26 mouse cellular contexts compared by ENCODE assay signal in genomic region chr8:61920389-61920788, GRCm38 (mm10). TPM values are rescaled to one million over a fixed set of nuclear protein-coding genes. Genes with fewer than 3 reads are reported as not detected.
DNase-seq lines count a peak whose midpoint lies in the region; ATAC-seq and TF ChIP-seq lines count a peak whose summit lies in the region.
"Had no signal": no experiment of that assay in that cellular context is flagged by ENCODE, and none has a peak within 500 bp of the region (broad histone marks: within the 10 kb centered on the region; RNA-seq: fewer than 3 reads in every experiment).

No protein-coding gene starts in this region.

- H3K9me3 ChIP-seq in heart, embryonic 13.5 days = no peaks in the 10 kb centered on the region
- H3K9me3 ChIP-seq: embryonic facial prominence, embryonic 15.5 days; hindbrain, embryonic 15.5 days; limb, embryonic 10.5 days; midbrain, embryonic 12.5 days had no signal

- H3K79me2 ChIP-seq in liver, adult 2 months (ENCODE audit: control insufficient read depth, insufficient read depth, low read length) = no peaks in the 10 kb centered on the region

- 62% methylated on average over 7 of the region's 7 CpGs for WGBS in heart, embryonic 13.5 days
- 73% methylated on average over 7 of the region's 7 CpGs for WGBS in liver, adult 2 months

- intact Hi-C loops in heart, postnatal 25 days (cut with DNase I) = no loop called here

- DNase-seq in heart, postnatal 25 days (ENCODE audit: low spot score) = no peak
- DNase-seq in liver, adult 2 months (ENCODE audit: extremely low read depth, low read depth, low spot score) = peak; percentile 51
- no peak for DNase-seq in liver
- no peak for DNase-seq in spleen, postnatal 14 days (ENCODE audit: low spot score in 2 of 2)
- no peak for DNase-seq in adrenal gland, adult (ENCODE audit: inconsistent age in 2 of 2, low spot score in 1 of 2)
- DNase-seq: adrenal gland, postnatal 10 days; B cell, adult 2 months; cerebellum, adult 2 months; kidney, postnatal 25 days; lung, embryonic 14.5 days; lung, postnatal 4 days; right cerebral cortex, postnatal 14 days had no signal

- H3K4me2 ChIP-seq in heart, embryonic 13.5 days = 0 out of 2 replicates have a peak overlapping the region, but pooled peaks have one; percentile 0
- H3K4me2 ChIP-seq: embryonic facial prominence, embryonic 15.5 days; hindbrain, embryonic 15.5 days; liver, embryonic 11.5 days; lung, embryonic 14.5 days; midbrain, embryonic 12.5 days had no signal

- TF ChIP-seq POLR2A in liver, adult 2 months (IDR thresholded peaks at IDR 0.05; ENCODE audit: extremely low read depth, insufficient read depth, low read length) = no peak
- no peak for TF ChIP-seq POLR2A in bone marrow macrophage, adult 2 months (IDR thresholded peaks at IDR 0.05; ENCODE audit: borderline replicate concordance, low read depth, low read length)

- no peak for TF ChIP-seq CTCF in liver, adult 2 months (IDR thresholded peaks at IDR 0.05; ENCODE audit: low read depth, low read length)
- TF ChIP-seq CTCF in bone marrow macrophage, adult 2 months (IDR thresholded peaks at IDR 0.05; ENCODE audit: low read depth, low read length) = no peak

- no peaks in the 10 kb centered on the region for H3K36me3 ChIP-seq in heart, embryonic 13.5 days
- H3K36me3 ChIP-seq in liver, adult 2 months (ENCODE audit: control insufficient read depth, insufficient read depth, low read length) = no peaks in the 10 kb centered on the region
- H3K36me3 ChIP-seq: embryonic facial prominence, embryonic 15.5 days; hindbrain, embryonic 15.5 days; limb, embryonic 10.5 days; midbrain, embryonic 12.5 days had no signal

- H3K27me3 ChIP-seq in heart, embryonic 13.5 days (replicated peaks) = no peaks in the 10 kb centered on the region
- H3K27me3 ChIP-seq in liver, adult 2 months (ENCODE audit: control insufficient read depth, insufficient read depth, low read length) = no peaks in the 10 kb centered on the region
- H3K27me3 ChIP-seq: embryonic facial prominence, embryonic 15.5 days; hindbrain, embryonic 15.5 days; midbrain, embryonic 12.5 days had no signal

- H3K27ac ChIP-seq in heart, embryonic 13.5 days (replicated peaks) = peak overlapping the region; percentile 95
- H3K27ac ChIP-seq in liver, adult 2 months (replicated peaks; ENCODE audit: insufficient read depth, low read depth, low read length) = no peak overlapping the region
- peak overlapping the region; percentile 44 for H3K27ac ChIP-seq in bone marrow macrophage, adult 2 months (ENCODE audit: insufficient read depth, low read depth, low read length)
- H3K27ac ChIP-seq: embryonic facial prominence, embryonic 15.5 days; hindbrain, embryonic 15.5 days; layer of hippocampus, adult 2 months; limb, embryonic 10.5 days; midbrain, embryonic 12.5 days had no signal

- no peak for ATAC-seq in heart, embryonic 13.5 days (ENCODE audit: extremely low read depth, insufficient number of reproducible peaks, low FRiP score, low TSS enrichment)
- peak; percentile 73 for ATAC-seq in megakaryocyte, adult 5-6 weeks (ENCODE audit: poor library complexity, severe bottlenecking)
- ATAC-seq: activated CD4-positive, CD25-positive, alpha-beta regulatory T cell, adult 4 months; forebrain, embryonic 14.5 days; intestine, embryonic 16.5 days had no signal

- peak overlapping the region; percentile 12; the same call in 1 of the 2 replicates for H3K9ac ChIP-seq in heart, embryonic 13.5 days
- H3K9ac ChIP-seq in liver, adult 2 months (ENCODE audit: low read depth, low read length) = no peak overlapping the region
- H3K9ac ChIP-seq: embryonic facial prominence, embryonic 15.5 days; hindbrain, embryonic 15.5 days; lung, embryonic 14.5 days; midbrain, embryonic 12.5 days had no signal

- no peak overlapping the region for H3K4me3 ChIP-seq in heart, embryonic 13.5 days
- no peak overlapping the region for H3K4me3 ChIP-seq in liver, adult 2 months (ENCODE audit: insufficient read depth, low read depth, low read length)
- H3K4me3 ChIP-seq in bone marrow macrophage, adult 2 months (ENCODE audit: insufficient read depth, low read length) = no peak overlapping the region
- H3K4me3 ChIP-seq: embryonic facial prominence, embryonic 15.5 days; hindbrain, embryonic 15.5 days; layer of hippocampus, adult 2 months; limb, embryonic 10.5 days; midbrain, embryonic 12.5 days had no signal

- peaks cover 58% of the 10 kb centered on the region for H3K4me1 ChIP-seq in heart, embryonic 13.5 days
- H3K4me1 ChIP-seq in liver, adult 2 months (ENCODE audit: control insufficient read depth, insufficient read depth, low read length) = no peaks in the 10 kb centered on the region
- H3K4me1 ChIP-seq in bone marrow macrophage, adult 2 months (ENCODE audit: control insufficient read depth, insufficient read depth, low read length) = peaks cover 18% of the 10 kb centered on the region
- H3K4me1 ChIP-seq: embryonic facial prominence, embryonic 15.5 days; hindbrain, embryonic 15.5 days; limb, embryonic 10.5 days; midbrain, embryonic 12.5 days had no signal

RNA-seq across cellular contexts. Expression of gene Ddx60, which starts 7.5 kb away (rescaled TPM):
- 2.6 and 2.7 TPM in 2 replicates for polyA plus RNA-seq in heart, embryonic 13.5 days (2015; fragmentation: Nextera tagmentation; extraction: Ambion mirVana)
- 1 to 10 TPM; 1.3 to 2.1 TPM for total RNA-seq in heart, postnatal 25 days (2021)
- 6.3 and 9.1 TPM in 2 replicates for total RNA-seq in liver, adult 2 months (2014; rRNA removed)
- polyA plus RNA-seq in liver, adult 2 months (2012; rRNA removed) = 1.2 and 1.4 TPM in 2 replicates
- polyA plus RNA-seq in bone marrow macrophage, adult 2 months (2012; ENCODE audit: insufficient read depth, insufficient read length, missing spikeins) = 27.2 and 28.5 TPM in 2 replicates
- total RNA-seq in megakaryocyte, adult 5-6 weeks (2015) = 5.7 and 6.9 TPM in 2 replicates
- total RNA-seq in megakaryocyte, adult 5-6 weeks (2017) = 7.9 and 8.7 TPM in 2 replicates
- total RNA-seq: MEL had no signal
- polyA plus RNA-seq: limb, embryonic 10.5 days had no signal

RNA-seq across cellular contexts. Expression of gene Palld, which starts 17.9 kb away (rescaled TPM):
- 166 and 167 TPM in 2 replicates for polyA plus RNA-seq in heart, embryonic 13.5 days (2015; fragmentation: Nextera tagmentation; extraction: Ambion mirVana)
- 100 to 1,000 TPM; 228 to 233 TPM for total RNA-seq in heart, postnatal 25 days (2021)
- total RNA-seq in liver, adult 2 months (2014; rRNA removed) = 10.1 and 15.3 TPM in 2 replicates
- 17.8 and 25.0 TPM in 2 replicates for polyA plus RNA-seq in liver, adult 2 months (2012; rRNA removed)
- 6.4 and 6.9 TPM in 2 replicates for polyA plus RNA-seq in bone marrow macrophage, adult 2 months (2012; ENCODE audit: insufficient read depth, insufficient read length, missing spikeins)
- 1.3 TPM in 2 replicates for total RNA-seq in megakaryocyte, adult 5-6 weeks (2015)
- total RNA-seq in megakaryocyte, adult 5-6 weeks (2017) = 0.44 and 0.65 TPM in 2 replicates
- total RNA-seq: monocyte, adult 5-6 weeks had no signal

Comparison
In these comparisons a context has a peak if more than half of its experiments do, and no peak if none do; other contexts are left out.
1. RNA of gene Palld, which starts 17.9 kb away (total RNA-seq): 228 to 233 TPM in heart, postnatal 25 days; 10.1 to 15.3 TPM in liver, adult 2 months and 0.44 to 1.3 TPM in megakaryocyte, adult 5-6 weeks; every median in the first group is over 10 times any median in the second.